Mouse (Mus musculus) testis, adult 2 months (tissue): ENCODE results near the gene Ptgdr. TPM values are rescaled to one million over a fixed set of nuclear protein-coding genes. Genes with fewer than 3 reads are reported as not detected.
"Not testable (repeated sequence)": the region's sequence is repeated elsewhere in the genome, so short reads cannot be mapped to it uniquely, and the experiment has no call there.

Source experiments
- H3K27ac ChIP-seq: fragments of 200-500 bp; 2 replicates; pipeline ENCODE4 v1.5.1; 2012; ENCODE audit warnings: low read depth, low read length; ENCODE audit not compliant: control insufficient read depth, insufficient read depth
- H3K27me3 ChIP-seq: fragments of 200-500 bp; 2 replicates; pipeline ENCODE4 v1.6.1; 2012; ENCODE audit warnings: mild to moderate bottlenecking, low read length, moderate library complexity; ENCODE audit not compliant: control insufficient read depth, insufficient read depth
- H3K36me3 ChIP-seq: fragments of 200-500 bp; 2 replicates; pipeline ENCODE4 v1.6.1; 2012; ENCODE audit warnings: mild to moderate bottlenecking, low read length; ENCODE audit not compliant: control insufficient read depth, insufficient read depth
- H3K4me1 ChIP-seq: fragments of 200-500 bp; 2 replicates; pipeline ENCODE4 v1.6.1; 2012; ENCODE audit warnings: low read length; ENCODE audit not compliant: control insufficient read depth, insufficient read depth
- H3K4me3 ChIP-seq: fragments of 200-500 bp; 2 replicates; pipeline ENCODE4 v1.5.1; 2012; ENCODE audit warnings: low read depth, mild to moderate bottlenecking, low read length, moderate library complexity, mixed read lengths; ENCODE audit not compliant: control insufficient read depth
- CTCF ChIP-seq: fragments of 200-500 bp; IDR thresholded peaks from 2 replicates; pipeline ENCODE4 v1.5.1; 2012; ENCODE audit warnings: low read depth, mild to moderate bottlenecking, inconsistent platforms, low read length, moderate library complexity; ENCODE audit not compliant: control insufficient read depth, insufficient read depth, insufficient replicate concordance
- POLR2A ChIP-seq: fragments of 200-500 bp; IDR thresholded peaks from 2 replicates; pipeline ENCODE4 v1.6.1; 2012; ENCODE audit warnings: low read depth, mild to moderate bottlenecking, inconsistent platforms, low read length, moderate library complexity; ENCODE audit not compliant: control insufficient read depth
- polyA plus RNA-seq: library from polyadenylated mRNA; depleted of rRNA; stranded (reverse); fragments of >200 nt; gene quantifications from 2 replicates; pipeline ENCODE4 v1.2.3, GENCODE M21; 2012; rRNA removed

The Ptgdr gene
- polyA plus RNA-seq, 1 experiment: 0.30 TPM

- TF ChIP-seq POLR2A (no peak), CTCF (no peak)
- H3K27me3 ChIP-seq: no peaks in the 10 kb centered on the region
- H3K27ac ChIP-seq: no peak overlapping the region
- no peak overlapping the region for H3K4me3 ChIP-seq
- H3K4me1 ChIP-seq: no peaks in the 10 kb centered on the region
- no peaks in the 10 kb centered on the region for H3K36me3 ChIP-seq
Observed at GRCm38 (mm10) chr14:44835132-44835531, 24.0 kb downstream of the Ptgdr start.

GRCm38 (mm10) chr14:44834134-44834533, 25.0 kb downstream of the Ptgdr start:
- not testable (repeated sequence) for H3K27ac ChIP-seq, H3K27me3 ChIP-seq, H3K4me1 ChIP-seq, H3K4me3 ChIP-seq, H3K36me3 ChIP-seq

DNA sequence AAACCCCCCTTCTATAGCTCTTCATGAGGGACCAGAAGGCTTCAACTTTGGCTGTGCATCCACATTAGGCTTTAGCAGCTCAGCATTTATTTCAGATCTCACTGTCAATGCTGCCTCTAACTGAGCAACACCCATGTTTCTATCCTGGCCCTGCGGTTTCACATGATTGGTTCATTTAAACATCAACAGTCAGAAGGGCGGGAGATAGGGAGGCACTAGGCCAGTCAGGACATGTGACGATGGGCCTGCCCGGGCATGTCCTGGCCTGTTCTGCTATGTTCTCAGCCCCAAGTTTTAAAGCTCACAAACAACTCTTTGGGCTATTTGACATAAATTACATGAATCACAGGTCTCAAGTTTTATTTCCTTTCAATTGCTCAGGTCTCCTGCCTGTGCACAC, 26.1 kb downstream of the Ptgdr start:
- not testable (repeated sequence) for H3K36me3 ChIP-seq, H3K4me1 ChIP-seq, H3K4me3 ChIP-seq, H3K27me3 ChIP-seq, H3K27ac ChIP-seq

GRCm38 (mm10) chr14:44827736-44828135, 31.4 kb downstream of the Ptgdr start:
- no peak overlapping the region for H3K27ac ChIP-seq
- TF ChIP-seq POLR2A (no peak), CTCF (no peak)
- no peaks in the 10 kb centered on the region for H3K27me3 ChIP-seq
- H3K36me3 ChIP-seq: no peaks in the 10 kb centered on the region
- H3K4me3 ChIP-seq: no peak overlapping the region
- no peaks in the 10 kb centered on the region for H3K4me1 ChIP-seq

DNA sequence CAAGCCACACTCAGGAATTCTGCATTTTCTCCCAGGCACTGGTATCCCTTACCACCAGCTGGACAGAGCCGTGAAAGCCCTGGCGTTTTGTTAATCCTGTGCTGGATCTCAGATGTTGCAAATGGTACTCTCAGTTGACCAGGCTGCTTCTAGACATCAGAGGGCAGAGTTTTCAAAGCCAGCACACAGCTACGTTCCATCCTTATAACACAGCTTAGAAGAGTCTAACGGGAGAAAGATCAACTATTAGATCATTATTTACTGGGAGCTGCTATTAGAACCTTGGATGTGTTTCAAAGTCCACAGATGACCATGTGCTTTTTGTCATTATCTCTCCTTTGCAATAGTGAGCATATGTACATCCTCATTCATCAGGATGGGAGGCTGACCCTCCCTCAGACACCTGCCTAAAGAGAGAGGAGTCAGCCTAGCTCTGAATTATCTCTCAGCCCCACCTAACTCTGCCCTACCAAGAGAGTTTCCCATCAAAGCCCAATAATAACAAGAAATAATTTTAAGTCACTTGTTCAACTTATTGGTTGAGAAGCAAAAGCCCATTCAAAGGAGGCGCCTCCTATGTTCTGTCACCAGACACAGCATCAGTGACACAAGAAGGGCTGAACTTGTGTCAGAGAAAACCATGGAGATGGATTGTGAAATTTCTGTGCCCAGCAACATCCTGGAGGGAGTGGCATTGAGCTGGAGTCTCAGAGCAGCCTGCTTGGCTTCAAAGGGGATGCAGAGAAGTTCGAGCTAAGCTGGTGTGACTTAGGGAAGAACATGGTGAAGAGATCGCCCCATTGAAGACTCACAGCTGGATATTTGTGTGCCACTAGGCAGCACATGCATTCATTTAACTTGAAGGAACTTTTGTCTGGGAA, 37.8 kb downstream of the Ptgdr start:
- Histone ChIP-seq H3K27me3 (no peaks in the 10 kb centered on the region), H3K4me1 (no peaks in the 10 kb centered on the region), H3K36me3 (no peaks in the 10 kb centered on the region), H3K4me3 (no peak overlapping the region), H3K27ac (no peak overlapping the region)
- no peak for TF ChIP-seq POLR2A
- TF ChIP-seq CTCF: no peak

- not testable (repeated sequence) for H3K4me3 ChIP-seq, H3K27me3 ChIP-seq, H3K36me3 ChIP-seq, H3K27ac ChIP-seq, H3K4me1 ChIP-seq
Observed at GRCm38 (mm10) chr14:44813152-44813551, 46.0 kb downstream of the Ptgdr start.

Other genes starting within 250 kb of the Ptgdr start
- gene Gm5624, start 231.4 kb downstream of the Ptgdr start, polyA plus RNA-seq: 6.0 and 7.1 TPM in 2 replicates
- 2.2 and 2.6 TPM in 2 replicates for gene Gm8257, start 152.9 kb downstream of the Ptgdr start, polyA plus RNA-seq
- 0.48 and 1.3 TPM in 2 replicates for gene Gm8267, start 109.0 kb downstream of the Ptgdr start, polyA plus RNA-seq
- gene Ptger2, start 128.8 kb upstream of the Ptgdr start, polyA plus RNA-seq: 0.14 and 0.25 TPM in 2 replicates